Mouse (Mus musculus): ENCODE measurements around the gene Nrm.
"Not testable (repeated sequence)": the region's sequence is repeated elsewhere in the genome, so short reads cannot be mapped to it uniquely, and the experiment has no call there.

Nrm gene

GRCm38 (mm10) chr17:35834696-35835422 is 26.3 kb upstream of the Nrm start:
- no peak for DNase-seq (ENCODE audit: extremely low spot score)

DNA sequence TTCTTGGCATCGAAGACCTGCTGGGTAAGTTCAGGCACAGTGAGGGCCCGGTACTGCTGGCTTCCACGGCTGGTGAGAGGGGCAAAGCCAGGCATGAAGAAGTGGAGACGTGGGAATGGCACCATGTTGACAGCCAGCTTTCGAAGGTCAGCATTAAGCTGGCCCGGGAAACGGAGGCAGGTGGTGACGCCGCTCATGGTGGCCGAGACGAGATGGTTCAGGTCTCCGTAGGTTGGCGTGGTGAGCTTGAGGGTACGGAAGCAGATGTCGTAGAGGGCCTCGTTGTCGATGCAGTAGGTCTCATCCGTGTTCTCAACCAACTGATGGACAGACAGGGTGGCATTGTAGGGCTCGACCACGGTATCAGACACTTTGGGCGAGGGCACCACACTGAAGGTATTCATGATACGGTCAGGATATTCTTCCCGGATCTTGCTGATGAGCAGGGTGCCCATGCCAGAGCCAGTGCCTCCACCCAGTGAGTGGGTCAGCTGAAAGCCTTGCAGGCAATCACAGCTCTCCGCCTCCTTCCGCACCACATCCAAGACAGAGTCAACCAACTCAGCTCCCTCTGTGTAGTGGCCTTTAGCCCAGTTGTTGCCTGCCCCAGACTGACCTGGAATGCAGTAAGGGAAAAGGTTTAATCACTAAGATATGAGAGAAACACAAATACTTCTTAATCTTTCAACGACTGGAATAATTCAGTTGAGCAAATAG is 25.5 kb upstream of the Nrm start:
- no peak for DNase-seq (ENCODE audit: extremely low spot score)

DNA sequence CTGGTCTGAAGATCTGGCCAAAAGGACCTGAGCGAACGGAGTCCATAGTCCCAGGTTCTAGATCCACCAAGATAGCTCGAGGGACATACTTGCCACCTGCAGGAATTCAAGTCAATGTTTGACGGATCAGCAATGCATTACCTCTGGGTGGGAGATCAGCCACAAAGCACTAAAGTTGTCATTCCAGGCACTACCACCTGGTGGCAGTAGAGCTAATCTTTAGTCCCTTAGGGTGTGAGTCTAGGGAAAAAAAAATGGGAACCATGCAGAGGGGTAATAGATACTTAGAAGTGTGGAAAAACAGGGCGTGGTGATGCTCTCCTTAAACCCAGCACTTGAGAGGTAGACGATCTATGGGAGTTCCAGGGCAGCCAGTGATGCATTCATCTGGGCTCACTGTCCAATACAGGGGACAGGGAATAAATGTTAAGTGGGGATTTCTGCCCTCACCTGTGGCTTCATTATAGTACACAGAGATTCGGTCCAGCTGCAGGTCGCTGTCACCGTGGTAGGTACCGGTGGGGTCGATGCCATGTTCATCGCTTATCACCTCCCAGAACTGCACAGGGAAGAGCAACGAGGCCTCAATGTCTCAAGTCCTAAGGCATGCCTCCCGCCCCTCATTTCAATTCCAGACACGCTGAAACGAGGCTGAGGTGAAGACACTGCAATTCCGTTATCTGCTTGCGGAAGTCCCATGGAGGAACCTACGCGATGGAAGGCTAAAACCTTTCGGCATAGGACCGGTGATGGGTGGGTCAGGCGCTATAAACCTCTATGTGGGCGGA is 24.7 kb upstream of the Nrm start:
- peak; percentile 72 for DNase-seq (ENCODE audit: extremely low spot score)

DNA sequence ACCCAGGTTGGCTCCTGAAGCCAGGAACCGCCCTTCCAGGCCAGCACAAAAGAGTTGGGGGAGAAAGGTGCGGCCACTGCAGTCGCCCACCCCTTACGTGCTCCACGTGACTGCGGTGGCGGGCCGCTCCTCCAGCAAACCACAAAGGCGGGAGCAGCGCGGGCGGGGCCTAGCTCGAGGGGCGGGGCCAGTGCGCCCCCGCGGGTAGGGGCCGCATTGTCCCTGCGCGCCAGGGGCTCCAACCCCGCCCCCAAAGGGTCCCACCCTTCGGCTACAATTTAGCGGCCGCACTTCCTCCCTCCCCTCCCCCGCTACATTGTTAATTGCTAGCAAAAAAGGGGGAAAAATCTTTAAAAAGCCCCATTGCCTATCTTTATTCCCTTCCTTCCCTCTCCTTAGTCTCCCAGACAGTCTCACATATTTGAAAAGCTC is 24.1 kb upstream of the Nrm start:
- peak; percentile 97 for DNase-seq (ENCODE audit: extremely low spot score)

DNA sequence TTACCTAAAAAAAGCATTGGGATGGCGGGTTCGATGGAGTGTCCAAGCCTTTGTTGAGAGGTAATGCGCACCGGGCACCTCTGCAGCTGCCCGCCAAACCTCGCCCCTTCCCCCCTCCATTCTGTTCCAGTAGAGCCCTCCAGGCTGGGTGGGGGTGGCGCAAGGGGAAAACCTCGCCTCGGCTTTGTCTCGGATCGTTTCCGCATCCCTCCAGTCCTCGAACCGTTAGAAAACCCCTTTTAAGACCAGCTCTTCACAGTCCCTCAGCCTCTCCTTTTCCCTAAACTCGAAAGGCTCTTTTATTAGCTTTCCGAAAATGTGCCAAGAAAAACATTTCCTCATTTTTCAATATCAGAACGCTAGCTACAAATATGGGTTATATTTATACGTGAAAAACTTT is 23.6 kb upstream of the Nrm start:
- no peak for DNase-seq (ENCODE audit: extremely low spot score)

DNA sequence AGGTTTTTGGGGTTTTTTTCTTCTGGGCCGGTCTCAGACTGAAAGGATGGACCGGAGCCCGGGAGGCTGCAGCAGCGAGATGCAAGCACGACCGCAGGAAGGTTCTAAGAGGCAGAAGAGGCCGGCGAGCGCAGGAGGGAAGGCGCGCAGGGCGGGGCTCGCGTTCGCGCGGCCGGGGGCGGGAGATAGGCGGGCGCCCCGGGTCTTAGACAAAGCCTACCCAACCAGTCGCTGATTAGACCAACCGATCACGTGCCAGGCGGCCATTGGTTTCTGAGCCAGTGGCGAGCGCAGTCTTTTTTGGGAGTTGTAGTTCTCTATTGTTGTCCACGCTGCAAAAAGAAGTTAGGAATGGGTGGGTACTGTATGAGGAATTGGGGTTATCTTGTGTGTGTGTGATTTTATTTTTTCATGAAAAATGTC is 23.0 kb upstream of the Nrm start, which contains the start of gene Tubb5:
TSS of gene Tubb5 (minus strand) at position 185 of the 423 bp plus-strand sequence.
- DNase-seq (ENCODE audit: extremely low spot score) = peak; percentile 95

GRCm38 (mm10) chr17:35838570-35838969 is 22.5 kb upstream of the Nrm start:
- no peak for DNase-seq (ENCODE audit: extremely low spot score)

DNA sequence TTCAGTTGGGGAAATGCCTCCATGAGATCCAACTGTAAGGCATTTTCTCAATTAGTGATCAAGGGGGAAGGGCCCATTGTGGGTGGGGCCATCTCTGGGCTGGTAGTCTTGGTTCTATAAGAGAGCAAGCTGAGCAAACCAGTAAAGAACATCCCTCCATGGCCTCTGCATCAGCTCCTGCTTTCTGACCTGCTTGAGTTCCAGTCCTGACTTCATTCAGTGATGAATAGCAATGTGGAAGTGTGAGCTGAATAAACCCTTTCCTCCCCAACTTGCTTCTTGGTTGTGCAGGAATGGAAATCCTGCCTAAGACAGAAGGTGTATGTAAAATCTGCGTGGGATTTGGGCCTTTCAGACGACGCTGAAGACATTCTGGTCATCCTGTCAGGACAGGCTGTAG is 22.1 kb upstream of the Nrm start:
- DNase-seq (ENCODE audit: extremely low spot score) = not testable (repeated sequence)

- DNase-seq (ENCODE audit: extremely low spot score) = no peak
Observed at GRCm38 (mm10) chr17:35840561-35840960, 20.6 kb upstream of the Nrm start.

DNA sequence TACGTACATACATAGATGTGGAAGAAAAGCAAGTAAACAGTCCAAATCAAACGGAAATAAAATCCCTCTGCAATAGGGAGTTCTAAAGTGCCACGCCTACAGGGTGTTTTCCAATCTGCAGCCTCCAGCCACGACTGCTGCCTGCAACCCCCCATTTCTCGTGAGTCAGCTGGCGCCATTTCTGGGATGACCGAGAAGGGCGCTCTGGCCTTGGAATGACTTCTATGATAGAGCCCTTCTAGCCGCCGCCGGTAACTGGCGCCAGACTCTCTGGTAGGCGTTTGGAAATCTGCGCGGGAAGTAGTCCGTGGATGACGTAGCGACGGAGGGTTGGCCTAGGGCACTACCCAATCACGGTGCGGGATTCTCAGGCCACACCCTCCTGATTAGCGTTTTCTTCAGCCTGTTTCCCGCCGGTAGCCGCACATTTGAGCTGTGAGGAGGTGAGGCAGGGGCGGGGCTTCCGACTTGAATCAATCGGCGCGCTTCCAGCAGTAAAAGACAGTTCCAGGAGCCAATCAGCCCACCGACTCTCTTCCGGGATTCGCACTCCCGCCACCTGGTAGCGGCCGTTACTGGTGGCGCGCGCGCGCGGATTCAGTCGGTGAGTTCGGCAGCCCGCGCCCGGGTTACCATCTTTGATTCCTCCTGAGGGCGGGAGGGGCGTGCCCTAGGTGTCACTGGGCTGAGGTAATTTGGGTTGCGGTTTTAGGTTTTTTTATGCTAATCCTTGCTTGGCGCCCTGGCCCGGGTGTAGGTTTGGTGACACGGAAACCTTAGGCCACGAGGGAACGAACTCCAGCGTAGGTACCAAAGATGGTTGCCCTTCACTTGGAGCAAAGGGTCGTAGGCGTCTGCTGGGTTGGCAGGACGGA is 19.8 kb upstream of the Nrm start, which contains the start of gene Mdc1:
TSS of gene Mdc1 (plus strand) at position 440 of the 875 bp plus-strand sequence.
- peak; percentile 99 for DNase-seq (ENCODE audit: extremely low spot score)

DNA sequence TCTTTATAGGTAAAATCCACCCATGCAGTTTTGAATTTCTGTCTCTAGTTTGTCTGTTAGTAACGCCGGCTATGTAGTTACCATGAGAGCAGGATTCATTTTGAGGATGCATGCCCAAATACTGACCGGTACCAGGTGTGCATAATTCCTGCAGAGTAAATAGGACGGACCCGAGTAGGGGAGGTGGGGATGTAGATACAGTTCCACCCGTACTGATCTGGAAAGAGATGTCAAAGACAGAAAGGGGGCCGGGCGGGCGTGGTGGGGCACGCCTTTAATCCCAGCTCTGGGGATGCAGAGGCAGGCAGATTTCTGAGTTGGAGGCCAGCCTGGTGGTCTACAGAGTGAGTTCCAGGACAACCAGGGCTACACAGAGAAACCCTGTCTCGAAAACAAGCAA is 19.1 kb upstream of the Nrm start:
- DNase-seq (ENCODE audit: extremely low spot score) = no peak

DNA sequence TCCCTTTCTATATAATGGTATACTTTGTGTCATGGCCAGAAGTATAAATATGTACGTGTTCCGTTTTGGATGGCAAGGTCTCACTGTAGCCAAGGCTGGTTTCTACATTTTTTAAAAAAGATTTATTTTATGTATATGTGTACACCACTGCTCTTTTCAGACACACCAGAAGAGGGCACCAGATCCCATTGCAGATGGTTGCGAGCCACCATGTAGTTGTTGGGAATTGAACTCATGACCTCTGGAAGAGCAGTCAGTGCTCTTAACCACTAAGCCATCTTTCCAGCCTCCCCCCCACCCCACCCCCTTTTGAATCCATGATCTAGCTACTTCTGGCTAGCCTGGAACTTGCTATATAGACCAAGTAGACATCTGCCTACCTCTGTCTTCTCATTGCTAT is 17.6 kb upstream of the Nrm start:
- no peak for DNase-seq (ENCODE audit: extremely low spot score)

DNA sequence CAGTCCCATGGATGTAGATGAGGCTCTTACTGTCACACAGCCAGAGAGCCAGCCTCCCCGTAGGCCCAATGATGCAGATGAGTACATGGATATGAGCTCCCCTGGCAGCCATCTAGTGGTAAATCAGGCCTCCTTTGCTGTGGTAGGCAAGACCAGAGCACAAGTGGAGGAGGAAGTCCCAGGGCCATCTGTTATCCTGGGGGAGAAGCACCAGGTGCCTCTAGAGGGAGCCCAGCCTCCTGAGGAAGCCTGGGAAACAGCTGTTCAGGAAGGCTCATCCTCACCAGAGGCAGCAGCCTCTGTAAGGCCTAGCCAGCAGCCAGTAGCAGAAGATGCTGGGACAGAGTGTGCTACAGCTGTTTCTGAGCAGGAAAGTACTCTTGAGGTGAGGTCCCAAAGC is 13.0 kb upstream of the Nrm start:
- DNase-seq (ENCODE audit: extremely low spot score) = no peak

DNA sequence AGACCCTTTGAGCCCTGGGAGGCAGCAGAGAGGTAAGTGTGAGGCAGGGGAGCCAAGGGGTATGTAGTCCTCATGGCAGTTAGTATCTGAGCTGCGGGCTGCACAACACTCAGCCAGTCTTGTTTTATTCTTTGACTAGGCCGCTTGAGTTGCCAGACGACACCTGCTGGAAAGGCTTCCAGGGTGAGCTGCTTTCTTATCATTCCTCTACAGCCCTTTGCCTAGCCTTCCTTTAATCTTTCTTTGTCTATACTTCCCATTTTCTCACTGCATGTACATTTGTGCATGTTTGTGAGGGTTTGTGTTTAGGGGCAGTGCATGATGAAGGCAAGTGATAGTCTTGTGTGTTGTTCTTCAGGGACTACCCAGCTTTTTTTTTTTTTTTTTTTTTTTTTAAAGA is 10.1 kb upstream of the Nrm start:
- DNase-seq (ENCODE audit: extremely low spot score) = no peak

DNA sequence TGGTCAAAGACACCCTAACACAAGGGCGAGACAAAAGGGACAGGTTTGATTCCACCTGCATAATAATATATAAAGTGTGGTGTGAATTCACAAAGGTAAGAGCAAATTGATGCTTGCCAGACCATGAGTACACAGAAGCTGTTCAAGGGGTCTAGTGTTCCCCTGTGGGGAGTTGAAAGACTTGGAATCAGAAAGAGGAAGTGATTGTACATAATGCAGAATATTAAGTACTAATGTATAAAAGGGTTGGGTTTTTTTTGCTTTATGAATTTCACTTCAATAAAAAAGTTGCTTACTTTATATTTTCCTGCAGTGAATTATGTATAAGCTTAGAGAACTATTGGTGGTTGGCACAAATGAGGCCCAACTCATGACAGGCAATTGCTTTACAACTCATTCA is 1.7 kb upstream of the Nrm start:
- DNase-seq (ENCODE audit: extremely low spot score) = no peak

DNA sequence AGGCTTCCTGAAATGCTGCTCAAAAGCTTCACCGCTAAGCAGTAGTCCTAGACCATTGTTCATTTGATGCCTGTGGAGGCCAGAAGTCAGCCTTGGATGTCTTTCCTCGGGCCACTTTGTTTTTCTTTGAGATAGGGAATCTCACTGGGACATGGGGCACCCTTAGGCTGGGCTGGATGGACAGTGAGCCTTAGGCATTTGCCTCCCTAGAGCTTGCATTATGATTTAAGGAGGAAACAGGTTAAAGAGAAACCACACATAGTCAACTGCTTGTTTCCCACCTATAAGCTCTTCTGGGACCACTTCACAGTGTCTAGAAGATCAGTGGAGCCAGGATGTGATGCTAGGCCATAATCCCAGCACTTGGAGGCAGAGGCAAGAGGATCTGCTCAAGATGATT is 1.3 kb upstream of the Nrm start:
- no peak for DNase-seq (ENCODE audit: extremely low spot score)

GRCm38 (mm10) chr17:35860831-35861197 is 304 bp upstream of the Nrm start:
- DNase-seq (ENCODE audit: extremely low spot score) = no peak

- no peak for DNase-seq (ENCODE audit: extremely low spot score)
Observed at GRCm38 (mm10) chr17:35864832-35865353, 3.8 kb downstream of the Nrm start.

DNA sequence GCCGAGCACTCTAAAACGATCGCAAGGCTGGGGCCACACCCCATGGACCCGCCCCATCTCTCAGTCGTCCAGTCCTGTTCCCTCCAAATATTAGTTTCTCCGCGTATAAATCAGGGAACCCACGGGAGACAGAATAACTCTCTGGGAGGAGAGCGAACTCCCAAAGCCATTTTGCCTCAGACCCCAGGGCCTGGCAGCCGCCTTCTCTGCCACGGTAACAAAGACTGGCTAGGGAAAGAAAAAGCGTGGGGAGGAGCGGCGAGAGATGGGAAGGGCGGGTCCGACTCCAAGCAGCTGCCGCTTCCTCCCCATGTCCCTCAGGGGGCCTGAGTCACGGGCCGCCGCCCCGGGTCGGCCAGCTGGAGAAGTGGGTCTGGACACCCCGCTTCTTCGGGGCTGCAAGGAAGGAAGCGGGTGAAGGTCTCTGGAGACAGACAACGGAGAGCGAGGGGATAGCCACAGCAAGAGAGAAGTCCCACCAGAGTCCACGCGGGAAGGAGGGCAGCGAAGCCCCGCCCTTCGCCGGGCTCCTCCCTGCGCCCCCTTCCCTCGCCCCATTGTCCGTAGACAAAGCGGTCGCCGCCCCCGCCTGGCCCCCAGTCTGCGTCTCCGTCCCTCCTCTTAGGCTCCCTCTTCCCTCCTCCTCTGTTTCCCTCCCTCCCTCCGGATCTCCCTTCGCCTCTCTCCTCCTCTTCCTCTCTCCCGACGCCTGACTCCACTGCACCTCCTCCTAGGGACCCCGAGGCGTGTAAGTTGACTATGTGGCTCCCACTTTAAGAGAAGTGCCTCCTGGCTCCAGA is 4.6 kb downstream of the Nrm start, which contains the start of gene Ppp1r18:
TSS of gene Ppp1r18 (plus strand) at position 113 of the 800 bp plus-strand sequence.
- peak; percentile 91 for DNase-seq (ENCODE audit: extremely low spot score)

GRCm38 (mm10) chr17:35866281-35866831 is 5.2 kb downstream of the Nrm start:
- DNase-seq (ENCODE audit: extremely low spot score) = no peak

Measured in embryo, embryonic 9.5 days (tissue).